Mouse (Mus musculus) forebrain, embryonic 12.5 days (tissue): ENCODE data around the gene Mcm6. TPM values are rescaled to one million over a fixed set of nuclear protein-coding genes. Genes with fewer than 3 reads are reported as not detected.

Experiments
- ATAC-seq: fragments of 200-750 bp; cut with Nextera tagmentation; 2 replicates; pipeline ENCODE4 v1.8.0; 2017; ENCODE audit warnings: moderate TSS enrichment; ENCODE audit not compliant: low FRiP score
- H3K27ac ChIP-seq: fragments of 300-500 bp; sonication (generic); 2 replicates; pipeline ENCODE4 v1.5.1; 2016; ENCODE audit warnings: mild to moderate bottlenecking
- H3K27me3 ChIP-seq: fragments of 300-500 bp; sonication (generic); 2 replicates; pipeline ENCODE4 v1.6.1; 2016; ENCODE audit warnings: mild to moderate bottlenecking
- H3K36me3 ChIP-seq: fragments of 300-500 bp; sonication (generic); replicated peaks from 2 replicates; pipeline ENCODE4 v1.6.1; 2016; ENCODE audit warnings: mild to moderate bottlenecking
- H3K4me1 ChIP-seq: fragments of 300-500 bp; sonication (generic); 2 replicates; pipeline ENCODE4 v1.6.1; 2016
- H3K4me2 ChIP-seq: fragments of 300-500 bp; sonication (generic); 2 replicates; pipeline ENCODE4 v1.6.1; 2016; ENCODE audit warnings: mild to moderate bottlenecking, moderate library complexity
- H3K4me3 ChIP-seq: fragments of 300-500 bp; sonication (generic); replicated peaks from 2 replicates; pipeline ENCODE4 v1.5.1; 2016; ENCODE audit warnings: mild to moderate bottlenecking
- H3K9ac ChIP-seq: fragments of 300-500 bp; sonication (generic); 2 replicates; pipeline ENCODE4 v1.6.1; 2016; ENCODE audit warnings: mild to moderate bottlenecking
- H3K9me3 ChIP-seq: fragments of 300-500 bp; sonication (generic); 2 replicates; pipeline ENCODE4 v1.6.1; 2016
- WGBS: fragments of 180-500 bp; shearing (Covaris S2); methylation state at CpG from one replicate; pipeline ENCODE4 v1.1.7; 2016; 5-methylcytosine and 5-hydroxymethylcytosine counted together
- polyA plus RNA-seq: library from polyadenylated mRNA; unstranded; fragments of >200 nt; fragmentation: Nextera tagmentation; extraction: Ambion mirVana; gene quantifications from 2 replicates; pipeline ENCODE4 v1.2.1, GENCODE M21; 2016

Mcm6 gene
- polyA plus RNA-seq, 1 experiment from 2014 or later = 256 TPM

GRCm38 (mm10) chr1:128282924-128283323, 76.5 kb downstream of the Mcm6 start:
- 88% methylated on average over 3 of the region's 3 CpGs for WGBS

GRCm38 (mm10) chr1:128281753-128282152, 77.7 kb downstream of the Mcm6 start:
- H3K9ac ChIP-seq = no peak overlapping the region
- H3K36me3 ChIP-seq = peaks cover 52% of the 10 kb centered on the region
- no peaks in the 10 kb centered on the region for H3K9me3 ChIP-seq
- ATAC-seq = no peak
- no peak overlapping the region for H3K27ac ChIP-seq
- no peaks in the 10 kb centered on the region for H3K27me3 ChIP-seq
- H3K4me1 ChIP-seq = no peaks in the 10 kb centered on the region
- WGBS = 94% methylated on average over 3 of the region's 3 CpGs
- H3K4me2 ChIP-seq = no peak overlapping the region
- H3K4me3 ChIP-seq = no peak overlapping the region

More at GRCm38 (mm10) chr1:128282924-128283323, 76.5 kb downstream of the Mcm6 start:
- H3K9ac ChIP-seq = no peak overlapping the region
- no peak for ATAC-seq
- H3K27ac ChIP-seq = no peak overlapping the region
- H3K4me3 ChIP-seq = no peak overlapping the region
- no peak overlapping the region for H3K4me2 ChIP-seq
- H3K4me1 ChIP-seq = no peaks in the 10 kb centered on the region
- no peaks in the 10 kb centered on the region for H3K9me3 ChIP-seq
- peaks cover 41% of the 10 kb centered on the region for H3K36me3 ChIP-seq
- no peaks in the 10 kb centered on the region for H3K27me3 ChIP-seq

Other genes starting within 250 kb of the Mcm6 start
- 74.5 and 79.6 TPM in 2 replicates for gene Ubxn4, start 115.7 kb downstream of the Mcm6 start, polyA plus RNA-seq
- 0.13 and 0.24 TPM in 2 replicates for gene Lct, start 31.3 kb downstream of the Mcm6 start, polyA plus RNA-seq
- gene Dars, start 57.7 kb upstream of the Mcm6 start, polyA plus RNA-seq = 164 and 165 TPM in 2 replicates
- gene Cxcr4, start 232.6 kb upstream of the Mcm6 start, polyA plus RNA-seq = 9.5 and 10.1 TPM in 2 replicates